Mouse (Mus musculus) CD4-positive, CD25-positive, alpha-beta regulatory T cell, adult 2 months (primary cell): ENCODE data around the gene Ophn1.

Experiments used
- DNase-seq: peaks from one replicate; pipeline ENCODE4 v3.0.0-alpha.2; 2012; ENCODE audit warnings: low read depth, low spot score

Ophn1 gene

DNA sequence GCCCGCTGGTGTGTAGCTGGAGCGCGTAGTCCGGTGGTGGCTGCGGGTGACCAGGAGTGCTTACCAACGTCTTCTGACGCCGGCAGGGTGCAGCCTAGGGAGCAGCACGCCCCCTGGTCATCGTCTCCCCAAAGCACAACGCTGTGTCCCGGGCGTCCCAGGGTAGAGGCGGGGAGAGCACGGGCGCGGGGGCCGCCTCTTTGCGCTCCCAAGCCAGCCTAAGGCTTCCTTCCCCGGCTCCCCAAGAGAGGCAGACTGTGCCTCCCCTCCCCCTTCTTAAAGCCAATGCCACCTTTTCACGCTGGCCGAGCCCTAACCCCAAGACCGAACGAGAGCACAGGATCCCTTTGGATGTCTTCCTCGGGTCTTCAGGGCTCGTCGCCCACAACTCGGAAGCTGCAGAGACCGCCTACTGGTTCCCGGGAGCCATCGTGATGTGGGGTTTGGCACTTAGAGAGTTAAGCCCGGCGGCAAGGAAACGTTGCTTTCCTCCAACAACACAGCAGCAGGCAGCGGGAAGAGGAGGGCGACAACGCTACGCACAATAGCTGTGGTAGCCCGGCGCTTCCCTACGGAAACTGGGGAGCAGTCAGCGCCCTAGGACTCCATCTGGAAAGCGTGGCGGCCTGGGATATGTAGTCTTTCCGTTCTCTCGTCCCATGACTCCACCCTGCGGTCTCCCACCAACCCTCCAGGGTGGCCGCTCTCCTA is at the start of gene Ophn1:
Gene Ophn1, minus strand, starts transcription at position 620 of the 711 bp plus-strand sequence.
- DNase-seq = no peak

DNA sequence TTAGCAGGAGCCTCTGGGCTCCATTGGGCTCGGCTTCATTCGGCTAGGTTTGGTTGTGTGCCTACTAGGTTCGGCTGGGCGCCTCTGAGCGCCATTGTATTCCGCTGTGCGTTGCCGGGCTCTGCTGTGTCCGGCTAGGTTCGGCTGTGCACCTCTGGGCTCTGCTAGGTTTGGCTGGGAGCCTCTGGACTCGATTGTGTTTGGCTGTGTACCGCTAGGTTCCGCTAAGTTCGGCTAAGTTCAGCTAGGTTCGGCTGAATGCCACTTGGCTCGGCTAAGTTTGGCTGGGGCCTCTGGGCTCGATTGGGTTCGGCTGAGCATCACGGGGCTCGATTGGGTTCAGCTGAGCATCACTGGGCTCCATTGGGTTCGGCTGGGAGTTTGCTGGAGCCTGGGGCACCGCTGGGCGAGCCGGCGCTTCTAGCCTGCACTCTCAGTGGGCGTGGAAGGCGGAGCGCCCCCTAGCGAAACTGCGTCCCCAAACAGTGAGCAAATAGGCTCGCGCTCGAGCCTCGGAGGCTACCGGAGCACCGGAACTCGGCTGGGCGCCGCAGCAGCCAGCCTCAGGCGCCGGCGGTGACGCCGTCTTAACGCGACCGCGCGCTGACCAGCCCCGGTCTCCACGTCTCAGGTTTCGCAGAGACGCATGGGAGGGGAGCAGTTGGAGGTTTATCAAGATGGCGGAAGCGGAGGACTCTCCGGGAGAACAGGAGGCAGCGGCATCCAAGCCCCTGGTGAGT is 46.9 kb upstream of the Ophn1 start:
- peak; percentile 94 for DNase-seq

DNA sequence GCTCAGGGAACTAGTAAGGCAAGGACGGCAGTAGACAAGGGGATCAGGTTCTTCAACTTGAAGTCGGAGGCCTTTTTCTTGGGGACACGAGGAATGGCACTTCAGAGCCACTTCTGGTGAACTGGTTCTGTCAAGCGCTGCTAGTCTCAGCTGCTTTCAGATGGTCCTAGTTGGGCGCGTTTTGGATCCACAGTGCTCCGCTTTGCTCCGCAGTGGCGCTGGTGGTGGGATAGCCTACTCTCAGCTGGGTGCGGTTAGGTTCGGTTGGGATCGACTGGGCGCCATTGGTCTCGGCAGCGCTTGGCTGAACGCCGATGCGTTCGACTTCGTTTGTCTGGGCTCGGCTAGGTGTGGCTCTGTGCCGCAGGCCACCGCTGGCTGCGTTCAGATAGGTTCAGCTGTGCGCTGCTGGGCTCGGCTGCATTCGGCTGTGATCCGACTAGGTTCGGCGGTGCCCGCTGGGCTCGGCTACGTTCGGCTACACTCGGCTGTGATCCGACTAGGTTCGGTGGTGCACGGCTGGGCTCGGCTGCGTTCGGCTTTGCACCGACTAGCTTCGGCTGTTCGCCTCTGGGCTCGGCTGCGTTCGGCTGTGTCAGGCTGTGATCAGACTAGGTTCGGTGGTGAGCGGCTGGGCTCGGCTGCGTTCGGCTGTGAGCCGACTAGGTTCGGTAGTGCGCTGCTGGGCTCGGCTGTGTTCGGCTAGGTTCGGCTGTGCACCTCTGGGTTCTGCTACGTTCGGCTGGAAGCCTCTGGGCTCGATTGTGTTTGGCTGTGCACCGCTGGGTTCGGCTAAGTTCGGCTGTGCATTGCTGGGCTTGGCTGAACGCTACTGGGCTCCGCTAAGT is 46.1 kb upstream of the Ophn1 start:
- DNase-seq = peak; percentile 96

DNA sequence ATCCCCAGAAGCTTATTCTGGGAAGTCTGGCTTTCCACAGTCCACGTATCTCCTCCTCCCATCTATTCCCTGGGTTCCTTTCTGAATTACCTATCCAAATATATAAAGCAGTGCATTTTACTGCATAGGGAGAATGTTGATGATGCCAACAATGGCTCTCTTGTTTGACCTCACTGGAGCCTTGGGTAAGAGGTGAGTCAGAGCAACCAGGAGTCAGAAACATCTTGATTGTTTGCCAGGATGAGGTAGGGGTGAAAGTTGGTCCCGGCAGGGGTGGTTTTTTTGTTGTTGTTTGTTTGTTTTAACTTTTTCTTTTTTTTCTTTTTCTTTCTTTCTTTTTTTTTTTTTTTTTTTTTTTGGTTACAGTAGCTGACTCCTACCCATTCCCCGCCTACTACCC is 45.3 kb upstream of the Ophn1 start, which contains the start of gene Yipf6:
Gene Yipf6, plus strand, starts transcription at position 216 of the 400 bp plus-strand sequence.
- DNase-seq = no peak

DNA sequence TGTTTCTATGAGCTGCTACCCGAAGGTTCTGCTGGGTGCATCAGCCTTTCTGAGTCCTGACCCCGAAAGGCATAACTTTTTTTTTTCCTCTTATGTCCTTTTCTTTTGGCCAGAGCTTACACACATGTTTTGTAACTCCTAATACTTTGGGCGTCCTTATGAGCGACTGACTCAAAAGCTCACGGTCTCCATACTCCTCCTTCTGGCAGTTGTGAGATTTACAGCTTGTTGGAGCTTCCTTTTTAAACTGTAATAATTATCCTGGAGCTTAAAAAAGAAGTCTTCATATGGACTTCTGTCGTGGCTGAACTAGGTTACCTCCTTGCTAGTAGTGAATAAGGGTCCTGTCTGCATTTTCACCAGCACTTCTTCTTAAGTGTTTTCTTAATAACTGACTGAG is 28.6 kb upstream of the Ophn1 start:
- DNase-seq = peak; percentile 42

DNA sequence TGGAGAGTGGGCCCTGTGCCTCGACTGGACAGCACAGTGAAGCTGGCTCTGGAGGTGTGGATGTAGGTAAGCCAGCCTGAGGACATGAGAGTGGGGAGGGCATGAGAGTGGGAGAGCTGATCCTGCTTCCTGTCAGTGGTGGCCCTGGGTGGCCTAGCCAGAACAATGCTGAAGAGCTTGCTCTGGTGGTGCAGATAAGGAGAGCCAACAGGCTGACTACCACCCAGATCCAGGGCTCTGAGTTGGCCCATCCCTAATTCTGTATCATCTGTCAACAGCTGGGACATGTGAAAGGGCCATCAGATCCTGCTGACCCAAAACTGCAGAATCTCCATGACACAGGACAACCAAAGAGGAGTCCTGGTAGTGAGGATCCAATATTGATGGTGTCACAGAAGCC is 18.1 kb upstream of the Ophn1 start:
- no peak for DNase-seq

DNA sequence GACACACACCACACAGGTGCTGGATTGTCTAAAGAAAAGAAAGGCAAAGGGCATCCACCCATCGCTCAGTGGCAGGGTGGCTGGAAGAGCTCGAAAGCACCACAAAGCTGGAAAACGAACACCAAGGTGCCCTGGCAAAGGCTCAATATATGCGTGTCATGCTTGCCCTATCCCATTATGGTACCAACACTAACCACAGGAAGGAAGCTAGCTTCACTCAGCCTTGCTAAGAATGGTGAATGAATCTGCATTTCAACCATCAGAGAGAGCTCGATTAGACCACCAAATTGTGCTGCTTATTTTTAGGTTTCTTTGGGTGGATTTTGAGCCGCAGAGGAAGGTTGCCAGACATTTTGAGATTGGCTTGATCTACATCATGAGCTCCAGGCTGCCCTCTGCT is 13.4 kb upstream of the Ophn1 start:
- DNase-seq = no peak

DNA sequence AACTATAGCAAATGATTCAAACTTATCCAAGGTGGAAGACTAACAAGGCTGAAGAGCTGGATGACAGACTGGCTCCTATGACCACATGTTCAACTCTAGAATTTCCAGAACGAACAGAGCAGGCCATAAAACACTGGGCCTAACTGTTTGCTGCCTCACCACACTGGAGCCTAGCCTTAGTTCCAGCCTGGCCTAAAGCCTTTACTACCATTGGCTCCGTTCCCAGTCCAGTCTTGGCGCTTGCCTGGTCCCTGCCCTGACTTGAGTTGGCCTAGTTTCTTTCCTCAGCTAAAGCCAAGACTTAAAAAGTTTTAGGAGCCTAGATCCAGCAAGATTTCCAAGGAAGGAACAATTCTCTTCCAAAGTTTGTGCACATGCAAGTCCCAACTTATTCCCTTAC is 7.5 kb upstream of the Ophn1 start:
- DNase-seq = no peak

DNA sequence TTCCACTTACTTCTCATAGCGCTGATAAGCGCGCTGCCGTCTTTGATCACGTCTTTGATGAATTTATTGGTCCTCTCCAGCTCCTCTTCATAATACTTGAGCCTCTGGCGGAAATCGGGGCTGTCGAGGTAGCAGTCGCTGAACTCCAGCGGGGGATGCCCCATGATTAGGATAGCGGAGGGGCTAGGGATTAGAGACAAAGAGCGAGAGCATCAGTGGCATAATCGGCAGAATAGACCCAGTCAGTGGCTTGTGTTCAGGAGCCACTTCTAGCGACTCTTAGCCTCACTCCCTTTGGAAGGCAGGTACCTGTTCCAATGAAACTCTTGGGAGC is 786 bp downstream of the Ophn1 start:
- no peak for DNase-seq

DNA sequence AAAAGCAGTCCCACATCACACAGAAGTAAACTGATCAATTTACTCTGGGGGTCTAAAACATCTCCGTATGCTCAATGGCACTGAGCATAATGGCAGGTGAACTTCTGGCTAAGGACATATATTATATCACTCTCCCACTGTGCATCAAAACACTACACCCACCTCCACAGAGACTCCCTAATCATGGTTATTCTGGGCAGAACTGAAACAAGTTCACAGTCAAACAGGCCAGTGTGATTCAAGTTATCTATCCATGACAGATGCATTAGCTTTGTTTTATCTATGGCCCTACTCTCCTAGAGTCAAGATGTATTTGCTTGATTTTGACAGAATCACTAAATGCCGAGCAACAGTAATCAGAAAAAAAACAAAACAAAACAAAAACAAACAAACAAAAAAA is 8.8 kb downstream of the Ophn1 start:
- no peak for DNase-seq

DNA sequence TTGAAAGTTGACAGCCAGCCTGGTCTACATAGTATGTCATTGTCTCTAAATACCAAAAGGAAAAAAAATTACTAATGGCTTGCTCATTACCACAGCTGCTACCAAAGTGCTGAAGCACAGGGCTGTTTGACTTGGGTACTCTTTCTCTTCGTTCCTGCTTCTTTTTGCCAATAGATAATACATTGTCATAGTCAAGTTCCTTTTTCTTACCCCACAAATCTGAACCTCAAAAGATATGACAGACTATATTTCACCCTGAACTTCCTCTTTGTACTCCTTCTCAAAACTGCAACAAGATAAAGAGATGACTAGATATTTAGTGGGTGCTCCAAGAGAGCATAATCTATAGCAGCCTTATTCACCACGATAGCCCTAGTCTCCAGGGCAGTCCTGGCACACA is 9.7 kb downstream of the Ophn1 start:
- DNase-seq = no peak

DNA sequence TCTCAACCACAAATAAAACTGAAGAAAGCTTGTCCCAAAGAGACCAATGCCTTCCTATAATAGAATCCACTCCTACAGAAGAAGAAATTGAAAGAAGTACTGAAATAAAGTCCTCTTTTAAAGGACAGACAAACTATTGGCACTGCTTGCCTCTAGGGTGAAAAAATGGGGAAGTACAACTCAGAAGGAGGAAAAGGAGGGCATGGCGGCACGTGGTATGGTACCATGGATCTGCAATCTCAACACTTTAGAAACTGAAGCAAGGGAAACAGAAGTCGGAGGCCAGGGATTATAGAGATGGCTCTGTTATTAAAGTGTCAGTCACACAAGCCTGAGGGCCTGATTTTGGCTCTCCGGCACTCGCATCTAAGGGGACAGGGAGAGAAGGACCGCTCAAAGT is 10.5 kb downstream of the Ophn1 start:
- no peak for DNase-seq

DNA sequence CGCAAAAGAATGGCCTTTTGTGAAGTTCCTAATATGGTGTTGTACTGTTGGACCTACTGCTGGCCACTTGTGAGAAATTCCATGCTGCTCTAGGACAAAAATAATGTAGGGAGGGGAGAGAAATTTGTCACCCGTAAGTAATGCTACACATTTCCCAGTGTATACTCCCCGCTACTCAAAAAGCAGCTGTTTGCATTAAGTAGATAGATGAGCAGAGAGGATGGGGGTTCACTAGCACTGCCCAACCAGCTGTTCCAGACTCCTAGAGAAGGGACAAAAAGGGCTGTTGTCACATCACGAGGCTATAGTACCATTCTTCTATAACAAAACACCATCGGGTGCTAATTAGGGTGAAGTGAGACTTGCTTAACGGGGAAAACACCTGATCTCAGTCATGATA is 15.7 kb downstream of the Ophn1 start:
- no peak for DNase-seq

DNA sequence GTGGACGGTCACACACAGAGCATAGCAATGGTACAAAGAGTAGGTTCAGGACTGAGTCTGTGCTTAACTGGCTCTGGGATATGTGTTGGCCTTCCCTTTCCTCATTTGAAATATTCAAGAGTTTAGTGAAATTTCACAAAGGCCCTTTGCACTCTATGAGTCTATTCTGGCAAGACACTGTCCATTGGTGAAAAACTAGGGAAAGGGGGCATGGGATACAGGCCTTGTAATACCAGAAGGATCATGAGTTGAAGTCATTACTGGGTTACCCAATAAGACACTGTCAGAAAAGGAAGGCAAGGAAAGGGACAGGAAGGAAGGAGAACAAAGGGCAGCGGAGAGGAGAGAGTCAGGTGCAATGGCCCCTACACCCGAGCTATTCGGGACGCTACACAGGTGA is 16.7 kb downstream of the Ophn1 start:
- no peak for DNase-seq

DNA sequence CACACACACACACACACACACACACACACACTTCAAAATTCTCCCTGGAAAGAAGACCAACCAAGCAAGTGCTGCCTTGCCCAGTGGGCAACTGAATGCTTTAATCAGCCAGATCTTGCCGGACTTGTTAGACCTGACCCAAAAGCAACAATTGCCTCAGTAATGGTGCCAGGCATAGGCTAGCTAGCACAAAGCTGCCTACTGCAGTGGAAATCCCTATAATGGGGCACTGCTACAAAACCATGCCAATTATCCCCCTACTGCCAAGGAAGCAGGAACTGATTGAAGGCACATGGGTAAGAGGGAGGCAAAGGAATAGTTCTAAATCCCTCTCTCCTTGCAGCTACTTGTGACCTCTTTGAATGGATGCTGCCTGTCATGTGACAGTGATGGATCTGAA is 18.8 kb downstream of the Ophn1 start:
- no peak for DNase-seq

DNA sequence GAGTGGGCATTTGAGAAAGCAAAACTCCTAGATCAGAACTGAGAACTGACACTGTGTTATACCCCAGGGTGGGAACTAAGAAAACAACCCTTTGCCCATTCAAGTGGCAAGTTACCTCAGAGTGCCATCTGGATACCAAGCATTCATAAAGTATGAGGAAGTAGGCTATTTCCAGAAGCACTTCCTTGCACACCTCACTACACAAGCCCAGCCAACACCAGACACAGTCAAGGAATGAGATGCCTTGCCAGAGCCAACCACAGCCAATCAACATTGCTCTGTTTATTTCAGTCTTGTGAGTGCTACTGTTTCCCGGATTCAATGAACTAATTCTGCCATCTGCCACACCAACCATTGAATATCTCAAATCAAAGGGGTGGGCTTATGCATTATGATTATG is 20.3 kb downstream of the Ophn1 start:
- no peak for DNase-seq

DNA sequence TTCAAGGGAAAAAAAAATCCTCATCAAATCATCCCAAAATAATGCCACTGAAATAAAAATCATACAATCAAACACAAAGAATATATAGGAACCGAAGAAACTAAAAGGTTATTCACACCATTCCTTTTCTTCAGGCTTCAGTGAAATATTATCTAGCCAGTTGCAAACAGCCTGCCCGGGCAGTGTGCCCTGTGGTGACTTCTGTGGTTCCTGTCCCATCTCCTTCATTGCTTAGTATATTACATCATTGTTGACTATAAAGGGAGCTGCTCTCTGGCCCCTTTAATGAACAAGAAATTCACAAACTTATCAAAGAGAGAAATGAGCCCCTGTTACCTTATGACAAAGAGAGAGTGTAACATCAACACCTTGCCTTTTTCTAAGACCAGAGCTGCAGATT is 21.1 kb downstream of the Ophn1 start:
- no peak for DNase-seq

DNA sequence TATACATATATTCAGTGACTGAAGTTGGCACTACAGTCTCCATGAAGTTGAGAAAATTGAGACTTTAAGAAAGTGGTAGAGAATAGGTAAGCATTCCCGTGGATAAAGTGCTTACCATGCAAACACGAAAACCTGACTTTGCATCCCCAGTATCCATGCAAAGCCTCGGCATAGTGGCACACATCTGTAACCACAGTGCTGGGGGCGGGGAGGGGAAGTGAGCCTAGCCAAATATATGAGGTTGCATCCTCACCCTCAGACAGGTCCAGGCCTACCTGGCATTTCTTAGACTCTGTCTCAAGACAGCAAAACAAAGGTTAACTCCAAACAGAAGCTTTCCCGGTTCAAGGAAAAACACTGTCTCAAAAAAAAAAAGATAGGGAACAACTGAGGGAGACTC is 21.7 kb downstream of the Ophn1 start:
- no peak for DNase-seq

DNA sequence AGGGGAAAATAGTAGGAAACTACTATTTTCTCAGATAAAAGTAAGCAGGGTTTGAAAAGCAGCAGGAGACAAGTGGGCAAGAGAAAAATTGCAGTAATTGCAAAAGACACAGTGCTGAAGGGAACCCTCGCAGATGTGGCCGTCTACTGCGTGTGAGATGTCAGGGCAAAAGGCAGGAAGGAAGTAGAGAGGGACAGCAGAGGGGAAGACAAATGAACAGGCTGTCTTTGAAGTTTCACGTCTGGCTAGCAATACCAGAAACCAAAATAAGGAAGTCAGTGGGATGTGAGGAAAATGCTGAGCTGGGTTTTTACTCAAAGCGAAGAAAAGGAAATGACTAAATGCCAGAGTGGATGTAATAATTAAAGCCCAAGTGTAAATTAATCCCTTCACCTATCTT is 30.7 kb downstream of the Ophn1 start:
- no peak for DNase-seq

DNA sequence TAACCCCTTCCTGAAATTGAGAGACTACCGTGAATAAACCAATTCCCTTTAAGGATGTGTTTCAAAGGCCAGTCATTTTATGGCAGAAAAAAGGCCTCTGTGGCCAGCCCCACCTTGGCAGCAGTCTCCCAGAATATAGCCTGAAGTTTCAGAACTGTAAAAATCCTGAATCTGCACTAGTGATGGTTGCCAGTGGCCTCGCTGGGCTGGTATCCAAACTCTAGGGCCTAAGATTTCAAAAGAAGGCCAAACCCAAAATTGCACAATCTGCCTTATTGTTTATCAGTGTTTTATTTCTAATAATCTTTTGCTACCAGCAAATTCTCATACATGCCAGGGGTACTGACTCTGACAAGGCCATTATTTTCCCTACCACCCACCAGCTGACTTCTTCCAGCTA is 34.8 kb downstream of the Ophn1 start:
- DNase-seq = no peak

DNA sequence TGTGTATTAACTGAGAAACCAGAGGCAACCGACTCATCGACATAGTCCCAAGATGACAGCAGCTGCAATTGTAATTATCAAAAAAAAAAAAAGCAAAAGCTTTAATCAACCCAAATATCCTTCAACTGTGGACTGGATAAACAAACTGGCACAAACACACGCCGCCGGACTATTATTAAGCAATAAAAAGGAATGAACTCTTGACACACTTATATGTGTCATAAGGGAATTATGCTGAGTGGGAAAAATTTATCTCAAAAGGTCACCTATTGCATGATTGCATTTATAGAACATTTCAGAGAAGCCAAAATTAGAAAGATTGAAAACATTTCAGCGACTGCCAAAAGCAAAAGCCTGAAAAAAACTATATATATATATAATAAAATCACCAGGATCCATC is 40.0 kb downstream of the Ophn1 start:
- no peak for DNase-seq

DNA sequence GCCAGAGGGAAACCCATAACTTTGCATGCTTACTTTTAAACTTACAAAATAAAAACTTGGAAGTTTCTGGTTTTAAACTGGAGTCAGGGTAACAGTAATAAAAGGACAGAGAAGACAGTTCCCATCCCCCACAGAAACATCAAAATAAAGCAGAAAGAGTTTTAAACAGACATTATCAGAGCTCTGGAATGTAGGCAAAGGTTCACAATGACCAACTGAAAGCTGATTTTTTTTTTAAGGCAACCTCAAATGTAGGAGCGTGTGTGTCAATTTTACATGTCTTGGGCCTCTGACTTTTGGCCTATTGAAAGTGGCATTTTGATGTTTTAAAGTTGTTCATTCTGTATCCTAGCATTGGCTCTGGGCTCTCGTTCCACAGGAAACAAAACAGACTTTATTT is 49.2 kb downstream of the Ophn1 start:
- DNase-seq = no peak

DNA sequence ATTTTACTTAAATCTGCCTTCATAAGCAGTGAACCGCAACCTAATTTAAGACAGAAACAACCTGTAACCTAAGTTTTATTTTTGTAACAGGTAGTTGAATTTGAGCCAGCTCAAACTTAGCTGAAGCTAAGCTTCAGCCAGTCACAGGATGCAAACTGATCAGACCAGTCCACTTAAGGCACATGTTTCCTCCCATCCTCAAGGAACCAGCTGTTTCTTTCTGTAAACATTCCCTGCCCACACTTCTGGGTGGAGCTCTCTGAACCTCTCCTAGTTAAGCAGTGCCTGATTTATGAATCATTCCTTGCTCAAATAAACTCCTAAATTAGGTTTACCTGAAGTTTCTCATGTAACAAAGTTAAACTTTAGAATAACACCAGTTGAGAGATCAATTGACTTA is 54.8 kb downstream of the Ophn1 start:
- no peak for DNase-seq
